Mouse (Mus musculus): ENCODE results near the gene Gsto2. TPM values are rescaled to one million over a fixed set of nuclear protein-coding genes. Genes with fewer than 3 reads are reported as not detected.

Gsto2 gene
- total RNA-seq, 2 experiments from 2014 or later, result 0.27 to 0.43 TPM

GRCm38 (mm10) chr19:47854796-47855783 lies 10.2 kb upstream of the Gsto2 start, which contains the start of gene Gsto1:
Gene Gsto1 (plus strand): TSS chr19:47854970.
- DNase-seq, result peak; percentile 91

DNA sequence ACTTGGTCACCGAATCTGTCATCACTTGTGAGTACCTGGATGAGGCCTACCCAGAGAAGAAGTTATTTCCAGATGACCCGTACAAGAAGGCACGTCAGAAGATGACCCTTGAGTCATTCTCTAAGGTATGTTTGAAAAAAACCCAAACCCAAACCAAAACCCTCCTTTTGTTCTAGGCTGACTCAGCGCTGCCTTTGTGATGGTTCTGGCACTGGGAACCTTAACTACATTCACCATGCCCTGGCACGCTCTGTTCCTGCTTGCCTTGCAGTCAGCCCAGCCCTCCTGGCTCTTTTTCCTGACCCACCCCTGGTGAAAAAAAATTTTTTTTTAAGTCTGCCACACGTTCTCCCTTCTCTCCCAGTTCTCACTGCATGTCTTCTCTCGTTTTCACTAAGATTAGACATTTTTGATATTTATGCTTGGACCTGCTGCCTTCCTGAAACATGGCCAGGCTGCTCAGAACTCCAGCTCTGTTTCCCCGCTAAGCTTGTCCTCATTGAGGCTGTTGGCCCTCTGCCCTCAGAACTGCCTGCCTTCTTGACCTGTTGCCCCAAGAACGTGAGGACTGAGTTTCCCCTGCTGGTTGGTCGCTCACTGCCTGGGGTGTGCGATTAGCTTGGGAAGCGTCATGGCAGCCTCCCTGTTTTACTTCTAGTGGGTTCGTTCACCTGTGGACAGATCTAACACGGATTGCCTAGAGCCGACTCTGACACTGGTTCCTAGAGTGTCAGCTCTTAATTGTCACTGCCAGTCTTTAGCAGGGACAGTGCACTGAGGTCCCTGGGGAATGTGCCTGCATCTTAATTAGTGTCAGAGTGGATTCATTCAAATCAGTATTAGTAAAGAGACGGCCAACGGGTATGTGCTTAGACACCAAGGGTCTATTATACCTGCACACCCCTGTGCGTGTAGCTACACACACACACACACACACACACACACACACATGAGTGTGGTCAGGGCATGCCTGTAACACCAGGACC lies 7.1 kb upstream of the Gsto2 start:
- DNase-seq, result no peak
- intact Hi-C loops (cut with DNase I; ENCODE audit: low total_unique reads), result no loop called here

More at GRCm38 (mm10) chr19:47854796-47855783, 10.2 kb upstream of the Gsto2 start, which contains the start of gene Gsto1:
- intact Hi-C loops (cut with DNase I; ENCODE audit: low total_unique reads), result no loop called here

DNA sequence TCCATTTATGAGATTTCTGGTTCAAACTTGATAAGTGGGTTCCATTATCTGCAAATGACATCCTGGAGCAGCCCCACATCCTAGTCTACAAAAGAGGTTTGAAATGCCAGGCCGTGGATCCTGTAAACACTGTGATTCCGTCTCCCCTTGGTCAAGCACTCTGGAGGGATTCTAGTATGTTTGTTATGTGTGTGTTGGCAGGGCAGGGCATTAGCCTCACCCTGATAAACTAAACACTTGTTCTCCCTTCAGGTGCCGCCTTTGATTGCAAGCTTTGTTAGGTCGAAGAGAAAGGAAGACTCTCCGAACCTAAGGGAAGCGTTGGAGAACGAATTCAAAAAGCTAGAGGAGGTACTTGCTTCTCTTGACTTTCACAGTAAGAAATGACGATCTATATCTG lies 6.2 kb upstream of the Gsto2 start:
- no peak for DNase-seq
- intact Hi-C loops (cut with DNase I; ENCODE audit: low total_unique reads), result no loop called here

DNA sequence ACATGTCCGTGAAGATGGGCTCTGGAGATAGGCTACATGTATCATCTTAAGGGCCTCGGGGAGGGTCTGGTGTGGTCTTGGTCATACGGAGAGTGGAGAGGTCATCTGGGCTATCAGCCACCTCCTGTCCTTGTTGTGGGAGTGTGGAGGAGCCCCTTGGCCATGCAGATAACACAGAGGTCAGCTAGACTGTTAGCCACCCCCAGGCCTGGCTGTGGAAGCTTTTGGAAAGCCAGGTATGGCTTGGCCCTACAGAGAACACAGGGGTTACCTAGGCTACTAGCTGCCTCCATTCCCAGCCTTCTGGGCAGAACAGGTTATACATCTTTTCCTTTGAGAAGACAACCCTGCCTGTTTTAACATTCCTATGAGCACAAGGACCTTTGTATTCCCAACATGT lies 2.8 kb upstream of the Gsto2 start:
- intact Hi-C loops (cut with DNase I; ENCODE audit: low total_unique reads), result no loop called here
- DNase-seq, result no peak

- no peak for DNase-seq
- intact Hi-C loops (cut with DNase I; ENCODE audit: low total_unique reads), result no loop called here
These were observed 1.3 kb upstream of the Gsto2 start for GRCm38 (mm10) chr19:47864051-47864450.

GRCm38 (mm10) chr19:47864721-47865120 lies 613 bp upstream of the Gsto2 start:
- intact Hi-C loops (cut with DNase I; ENCODE audit: low total_unique reads), result no loop called here

GRCm38 (mm10) chr19:47867628-47868175 lies 2.4 kb downstream of the Gsto2 start:
- intact Hi-C loops (cut with DNase I; ENCODE audit: low total_unique reads), result no loop called here
- no peak for DNase-seq

More at GRCm38 (mm10) chr19:47864721-47865120, 613 bp upstream of the Gsto2 start:
- no peak for DNase-seq

- intact Hi-C loops (cut with DNase I; ENCODE audit: low total_unique reads), result no loop called here
- no peak for DNase-seq
These were observed 3.6 kb downstream of the Gsto2 start for GRCm38 (mm10) chr19:47868951-47869350.

DNA sequence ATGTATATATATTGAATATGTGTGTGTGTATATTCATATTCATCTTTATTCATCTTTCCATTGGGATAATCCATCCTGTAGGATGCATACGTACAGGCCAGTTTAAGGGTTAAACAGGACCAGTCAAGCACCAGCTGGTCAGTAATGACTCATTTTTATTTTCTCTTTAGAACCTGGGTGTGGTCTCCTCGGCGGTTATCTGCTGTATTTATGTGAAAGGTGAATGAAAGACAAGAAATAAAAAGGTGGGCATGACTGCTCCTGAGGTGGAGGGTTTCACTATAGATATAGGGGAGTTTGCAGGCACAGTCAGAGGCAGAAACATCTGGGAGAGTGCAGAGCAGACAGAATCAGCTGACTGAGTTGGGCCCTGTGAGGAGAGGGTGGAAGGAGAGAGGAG lies 4.2 kb downstream of the Gsto2 start:
- DNase-seq, result no peak

DNA sequence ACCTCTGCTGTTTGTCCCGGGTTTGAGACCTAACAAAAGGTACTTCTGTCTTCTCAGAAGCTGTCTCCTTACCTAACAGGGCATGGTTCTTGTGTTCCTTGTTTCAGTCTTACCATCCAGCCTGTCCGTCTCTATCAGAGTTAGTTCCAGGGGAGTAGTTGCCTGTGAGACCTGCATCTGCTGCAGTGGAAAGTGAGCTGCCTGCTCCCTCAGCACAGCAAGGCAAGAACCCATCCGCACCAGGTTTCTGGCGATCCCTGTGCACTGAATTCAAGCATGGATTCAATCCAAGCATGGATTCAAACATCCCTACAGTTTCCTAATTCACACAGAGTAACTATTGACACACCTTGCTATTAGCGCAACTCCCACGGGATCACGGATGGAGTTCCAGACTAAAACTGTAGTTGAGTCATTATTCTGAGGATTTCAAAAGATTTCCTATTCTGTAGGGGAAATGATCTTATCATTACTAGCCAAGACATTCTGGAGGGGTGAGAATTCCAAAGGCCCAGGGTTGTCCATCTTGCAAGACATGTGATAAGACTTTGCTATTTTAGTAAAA lies 4.8 kb downstream of the Gsto2 start:
- no peak for DNase-seq
- intact Hi-C loops (cut with DNase I; ENCODE audit: low total_unique reads), result no loop called here

More for the DNA sequence above, 4.2 kb downstream of the Gsto2 start:
- intact Hi-C loops (cut with DNase I; ENCODE audit: low total_unique reads), result no loop called here

- intact Hi-C loops (cut with DNase I; ENCODE audit: low total_unique reads), result no loop called here
- DNase-seq, result no peak
These were observed 6.2 kb downstream of the Gsto2 start for GRCm38 (mm10) chr19:47871515-47871914.

DNA sequence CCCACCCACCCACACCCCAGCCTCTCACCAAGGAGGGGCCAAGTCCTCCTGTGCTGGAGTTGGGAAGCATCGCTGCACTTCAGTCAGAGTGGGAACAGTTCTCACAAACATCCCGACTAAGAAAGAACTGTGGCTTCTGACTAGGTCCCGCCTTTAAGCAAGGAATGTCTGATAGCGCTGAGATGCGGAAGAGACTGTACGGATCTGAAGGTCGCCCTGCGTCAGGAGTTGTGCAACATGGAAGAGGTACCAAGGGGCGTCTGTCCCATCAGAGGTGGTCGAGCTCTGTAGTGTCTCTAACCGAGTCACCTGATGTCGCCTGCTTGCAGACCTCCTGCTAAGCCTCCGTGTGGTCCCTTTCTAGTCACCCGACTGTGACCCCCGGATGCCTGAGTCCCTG lies 10.9 kb downstream of the Gsto2 start:
- DNase-seq, result no peak
- intact Hi-C loops (cut with DNase I; ENCODE audit: low total_unique reads), result no loop called here

GRCm38 (mm10) chr19:47881538-47881937 lies 16.2 kb downstream of the Gsto2 start:
- intact Hi-C loops (cut with DNase I; ENCODE audit: low total_unique reads), result no loop called here
- DNase-seq, result no peak

DNA sequence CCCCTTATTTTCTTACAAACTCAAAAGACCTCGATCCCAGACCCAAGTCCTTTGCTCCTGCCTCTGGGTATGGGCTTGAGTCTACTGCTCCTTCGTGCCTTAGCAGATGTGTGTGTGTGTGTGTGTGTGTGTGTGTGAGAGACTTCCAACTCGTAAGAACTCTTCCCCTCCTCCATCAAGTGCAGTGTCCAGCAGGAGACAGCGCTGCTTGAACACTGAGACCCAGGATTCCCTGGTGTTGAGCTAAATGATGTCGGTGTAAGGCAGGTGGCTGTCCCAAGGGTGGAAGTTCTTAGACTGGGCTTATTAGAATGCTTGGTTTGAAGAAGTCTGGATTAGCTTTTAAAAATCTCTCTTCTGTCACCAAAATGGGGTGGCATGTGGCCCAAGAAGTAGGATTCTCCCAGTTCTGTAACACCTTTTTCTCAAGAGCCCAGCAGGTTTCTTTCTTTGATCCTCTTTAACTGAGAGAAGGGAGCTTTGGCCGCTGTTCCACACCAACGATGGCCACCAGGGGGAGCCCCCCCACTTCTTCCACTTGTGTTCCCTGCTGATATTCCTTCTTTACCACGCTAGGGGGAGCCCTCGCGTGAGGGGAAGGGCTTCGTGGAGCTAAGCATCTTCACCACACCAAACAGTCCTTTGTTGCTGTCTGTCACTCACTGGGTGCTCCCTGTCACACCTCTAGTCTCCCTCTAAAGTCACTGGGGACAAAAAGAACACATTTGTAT lies 17.0 kb downstream of the Gsto2 start:
- peak; percentile 78 for DNase-seq
- intact Hi-C loops (cut with DNase I; ENCODE audit: low total_unique reads), result loop anchor here (2.0 kb wide), 1 partner anchor 50 kb away; no protein-coding TSS in a partner anchor

- DNase-seq, result no peak
- intact Hi-C loops (cut with DNase I; ENCODE audit: low total_unique reads), result loop anchor here (2.0 kb wide), 1 partner anchor 50 kb away; no protein-coding TSS in a partner anchor
These were observed 17.5 kb downstream of the Gsto2 start for GRCm38 (mm10) chr19:47882882-47883254.

DNA sequence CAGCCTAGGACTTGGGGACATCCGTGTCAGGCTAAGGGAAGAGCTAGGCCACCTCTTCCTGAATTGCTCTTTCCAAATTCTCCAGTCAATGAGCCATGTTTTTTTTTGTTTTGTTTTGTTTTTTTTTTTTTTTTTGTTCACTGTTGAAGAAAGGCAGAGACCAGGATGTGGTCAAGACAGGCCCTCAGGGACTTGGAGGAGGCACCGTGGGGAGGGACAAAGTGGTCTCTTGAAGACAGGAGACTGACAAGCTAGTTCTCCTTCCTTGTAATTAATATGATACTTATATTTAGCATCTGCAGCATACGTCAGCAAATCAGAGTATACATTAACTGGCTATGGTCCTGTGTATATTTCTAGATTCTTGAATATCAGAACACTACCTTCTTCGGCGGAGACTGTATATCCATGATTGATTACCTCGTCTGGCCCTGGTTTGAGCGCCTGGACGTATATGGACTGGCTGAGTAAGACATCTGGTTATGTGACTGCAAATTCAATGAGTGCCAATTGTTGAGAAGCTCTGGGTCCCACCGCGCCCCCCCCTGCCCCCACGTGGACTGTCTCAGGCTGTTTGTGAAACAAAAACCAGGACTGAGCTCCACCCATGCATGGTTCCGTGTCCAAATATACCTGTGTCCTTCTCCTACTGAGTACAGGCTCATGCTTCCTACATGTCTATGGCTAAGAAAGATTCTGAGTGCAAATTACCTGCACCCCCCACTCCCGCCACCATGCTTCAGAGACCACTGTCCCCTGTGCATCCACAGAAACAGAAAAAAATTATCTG lies 19.2 kb downstream of the Gsto2 start:
- intact Hi-C loops (cut with DNase I; ENCODE audit: low total_unique reads), result no loop called here
- DNase-seq, result no peak

DNA sequence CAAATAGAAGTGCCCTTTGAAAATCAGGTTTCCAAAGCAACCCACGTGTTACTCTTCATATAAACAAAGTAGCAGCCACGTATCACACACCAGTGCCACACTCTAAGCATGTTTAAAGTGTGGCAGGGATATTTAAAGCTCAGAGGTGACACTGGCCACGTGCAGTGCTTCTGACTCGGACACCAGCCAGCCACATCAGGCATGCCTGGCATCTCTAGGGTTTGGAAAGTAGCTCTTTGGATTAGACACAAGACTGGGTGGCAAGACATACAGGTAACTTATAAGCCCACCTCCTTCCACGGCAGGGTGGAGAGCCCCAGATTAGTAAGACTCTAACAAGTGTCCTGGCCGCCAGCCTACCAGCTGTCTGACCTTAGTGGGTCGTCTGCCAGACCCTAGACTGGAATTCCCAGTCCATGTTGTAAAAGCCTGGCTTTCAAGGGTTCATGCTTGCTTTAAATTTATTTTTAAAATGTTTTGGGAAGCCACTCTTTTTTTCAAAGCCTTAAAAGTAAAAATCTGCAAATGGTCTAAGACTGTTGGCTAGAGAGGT lies 19.9 kb downstream of the Gsto2 start:
- intact Hi-C loops (cut with DNase I; ENCODE audit: low total_unique reads), result no loop called here
- DNase-seq, result no peak

All from gastrocnemius, postnatal 14 days (tissue).